Mouse (Mus musculus): ENCODE results near the gene Sh3bp1.

DNA sequence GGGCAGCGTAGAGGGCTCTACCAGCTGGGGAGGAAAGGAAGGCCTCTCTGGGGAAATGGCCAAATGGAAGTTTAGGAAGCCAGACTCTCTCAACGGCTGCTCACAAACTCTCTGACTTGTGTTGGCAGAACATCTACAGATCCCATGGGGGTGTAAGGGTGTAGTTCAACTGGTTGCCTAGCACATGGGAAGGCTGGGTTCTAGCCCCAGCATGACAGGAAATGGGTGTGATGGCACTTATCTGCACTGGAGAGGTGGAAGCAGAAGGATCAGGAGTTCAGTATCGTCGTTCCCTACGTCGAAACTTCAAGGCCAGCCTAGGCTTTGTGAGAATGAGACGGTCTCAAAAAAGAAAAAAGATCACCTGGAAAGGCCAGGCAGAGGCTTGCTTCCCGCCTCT lies 9.4 kb downstream of the Sh3bp1 start:
- TF ChIP-seq CTCF (IDR thresholded peaks at IDR 0.05; ENCODE audit: control insufficient read depth, insufficient read depth, insufficient replicate concordance, low read depth, low read length) (no peak), POLR2A (IDR thresholded peaks at IDR 0.05; ENCODE audit: control insufficient read depth, low read depth, low read length) (no peak)
